Mouse (Mus musculus) liver, adult (tissue): Measurements from ENCODE around the gene Kdelr3.

Source experiments
- GATA4 ChIP-seq: IDR thresholded peaks from 2 replicates; pipeline ENCODE4 v1.6.1; 2014; ENCODE audit warnings: mild to moderate bottlenecking, low read length; ENCODE audit not compliant: insufficient replicate concordance

The Kdelr3 gene

DNA sequence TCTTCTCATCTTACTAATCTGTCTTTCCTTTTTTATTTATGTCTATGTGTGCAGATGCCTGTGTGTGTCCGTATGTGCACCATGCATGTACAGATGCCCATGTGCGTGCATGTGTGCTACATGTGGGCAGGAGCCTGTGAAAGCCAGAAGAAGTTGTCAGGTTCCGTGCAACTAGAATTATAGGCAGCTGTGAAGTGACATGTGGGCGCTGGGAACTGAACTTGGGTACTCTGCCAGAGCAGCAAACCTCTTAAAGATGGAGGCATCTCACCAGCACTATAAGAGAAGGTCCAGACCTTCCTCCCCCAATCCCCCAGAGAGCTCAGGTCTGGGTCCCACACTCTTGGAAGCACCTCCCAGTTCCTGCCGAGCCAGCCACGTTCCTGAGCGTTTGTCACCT, 9.8 kb upstream of the Kdelr3 start:
- no peak for TF ChIP-seq GATA4

DNA sequence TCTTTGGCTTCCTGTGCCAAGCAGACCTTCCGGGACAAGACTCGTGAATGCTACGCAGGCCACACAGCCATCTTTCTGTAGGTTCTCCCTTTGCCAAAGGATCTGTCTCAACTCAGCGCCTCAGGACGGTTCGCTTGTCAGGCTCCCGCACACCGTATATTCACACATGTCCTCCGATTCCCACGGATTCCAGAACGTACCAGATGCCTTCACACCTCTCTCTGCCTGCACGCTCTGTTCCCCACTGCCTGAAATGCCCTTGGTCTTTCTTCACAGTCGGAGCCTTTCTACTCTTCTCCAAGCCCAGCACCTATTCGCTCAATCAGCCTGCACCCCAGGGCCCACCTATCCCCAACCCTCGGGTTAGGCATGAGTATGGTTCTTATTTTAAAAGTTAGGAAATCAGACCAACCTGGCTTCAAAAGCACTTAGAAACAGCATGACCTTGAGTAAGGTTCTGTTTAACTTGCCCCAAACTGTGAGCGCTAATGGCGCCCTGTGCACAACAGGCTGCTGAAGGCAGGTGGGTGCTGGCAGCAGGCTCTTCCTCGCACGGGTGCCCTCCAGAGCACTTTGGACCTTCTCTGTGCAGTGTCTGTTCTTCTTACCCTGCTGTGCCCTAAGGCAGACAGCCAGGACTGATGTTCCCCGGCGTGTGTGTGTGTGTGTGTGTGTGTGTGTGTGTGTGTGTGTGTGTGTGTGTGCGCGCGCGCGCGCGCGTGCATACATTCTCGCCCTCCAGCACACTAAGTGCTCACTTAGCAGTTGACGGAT, 9.0 kb upstream of the Kdelr3 start:
- no peak for TF ChIP-seq GATA4

DNA sequence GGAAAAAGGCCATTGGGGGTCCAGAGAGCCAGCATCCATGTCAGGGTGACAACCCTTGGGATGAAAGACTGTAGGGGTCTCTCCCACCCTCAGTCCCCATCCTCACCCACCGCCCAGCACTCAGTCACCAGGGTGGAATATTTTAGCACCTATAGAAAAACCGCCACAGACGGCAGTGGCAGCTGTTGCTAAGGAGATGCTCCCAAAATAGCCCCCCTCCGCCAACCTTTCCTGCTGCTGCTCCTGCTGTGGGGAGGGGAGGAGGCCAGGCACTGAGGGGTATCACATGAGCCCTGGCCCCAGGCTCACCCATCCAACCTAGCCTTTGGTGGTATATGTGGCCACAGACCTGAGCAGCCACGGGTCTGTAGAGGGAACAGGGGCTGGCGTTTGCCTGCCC, 6.2 kb upstream of the Kdelr3 start:
- no peak for TF ChIP-seq GATA4

- TF ChIP-seq GATA4 = no peak
These were observed 5.8 kb upstream of the Kdelr3 start for GRCm38 (mm10) chr15:79510425-79510824.

DNA sequence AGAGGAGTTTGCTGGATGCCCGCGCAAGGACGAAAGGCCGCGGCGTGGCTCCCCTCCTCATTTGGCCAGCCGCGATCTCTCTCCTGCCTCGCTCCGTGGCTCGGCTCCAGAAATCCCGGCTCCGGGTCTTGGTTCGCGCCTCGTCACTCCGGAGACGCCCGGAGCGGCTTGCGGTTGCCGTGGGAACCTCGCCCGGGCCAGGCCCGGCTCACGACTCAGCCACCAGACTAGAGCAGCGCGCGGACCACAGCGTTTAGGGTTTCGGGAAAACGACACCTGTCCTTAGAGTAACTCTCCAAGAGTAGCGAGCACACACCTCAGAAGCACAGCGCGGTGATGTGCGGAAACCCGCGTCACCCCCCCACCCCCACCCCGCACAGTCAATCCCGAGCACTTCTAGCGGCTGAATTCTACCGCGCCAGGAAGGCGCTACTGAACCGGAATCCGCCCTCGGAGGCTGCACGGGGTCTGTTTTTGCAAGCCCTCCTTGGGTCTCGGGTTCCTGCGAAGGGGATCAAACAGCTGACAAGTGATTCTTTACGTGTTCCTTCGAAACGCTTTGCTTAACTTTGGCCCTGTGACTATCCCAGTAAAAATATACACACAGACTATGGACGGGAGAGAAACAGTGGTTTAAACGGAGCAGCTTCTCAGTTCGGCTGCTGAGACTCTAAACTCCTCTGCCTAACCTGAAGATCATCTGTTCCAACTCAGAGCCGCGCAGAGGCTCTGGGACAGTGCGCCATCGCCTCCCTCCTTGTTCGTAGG, 4.5 kb upstream of the Kdelr3 start:
- no peak for TF ChIP-seq GATA4

DNA sequence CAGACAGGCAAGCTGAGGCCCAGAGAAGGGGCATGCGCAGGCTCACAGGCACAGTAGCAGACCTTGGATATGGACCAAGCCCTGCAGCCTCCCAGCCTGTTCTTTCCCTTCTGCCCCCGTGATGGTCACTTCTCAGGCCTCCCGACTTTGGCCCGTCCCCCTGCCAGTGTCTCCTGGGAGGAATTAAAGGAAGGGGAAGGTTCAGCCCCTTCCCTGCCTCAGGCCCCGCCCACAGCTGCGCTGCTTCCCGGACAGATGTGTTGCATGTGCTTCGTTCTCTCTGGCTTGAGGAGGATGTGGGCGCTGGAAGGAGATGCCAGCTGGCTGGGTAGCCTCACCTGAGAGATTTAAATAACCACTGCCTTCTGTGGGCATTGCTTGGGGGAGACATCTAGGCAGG, 2.3 kb upstream of the Kdelr3 start:
- no peak for TF ChIP-seq GATA4

- no peak for TF ChIP-seq GATA4
These were observed 1.5 kb downstream of the Kdelr3 start for GRCm38 (mm10) chr15:79517710-79518109.

DNA sequence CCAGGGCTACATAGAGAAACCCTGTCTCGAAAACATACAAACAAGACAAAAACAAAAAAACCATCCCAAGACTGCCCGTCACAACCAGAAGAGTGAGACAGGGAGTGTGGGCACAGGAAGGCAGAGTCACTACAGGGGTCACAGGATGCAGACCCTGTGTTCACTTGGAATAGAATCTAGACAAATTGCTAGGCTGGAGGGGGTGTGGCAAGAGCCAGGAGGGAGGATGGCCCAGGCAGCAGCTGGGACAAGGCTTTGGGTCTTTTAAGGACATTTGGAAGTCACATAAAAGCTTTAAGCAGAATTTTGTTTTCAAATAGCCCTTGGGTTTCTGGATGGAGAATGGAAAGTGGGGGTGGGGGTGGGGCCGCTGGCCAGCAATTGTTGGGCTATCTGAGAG, 2.4 kb downstream of the Kdelr3 start:
- no peak for TF ChIP-seq GATA4

GRCm38 (mm10) chr15:79519400-79520220, 3.4 kb downstream of the Kdelr3 start:
- TF ChIP-seq GATA4 = no peak

- no peak for TF ChIP-seq GATA4
These were observed 9.4 kb downstream of the Kdelr3 start for GRCm38 (mm10) chr15:79525564-79525963.

DNA sequence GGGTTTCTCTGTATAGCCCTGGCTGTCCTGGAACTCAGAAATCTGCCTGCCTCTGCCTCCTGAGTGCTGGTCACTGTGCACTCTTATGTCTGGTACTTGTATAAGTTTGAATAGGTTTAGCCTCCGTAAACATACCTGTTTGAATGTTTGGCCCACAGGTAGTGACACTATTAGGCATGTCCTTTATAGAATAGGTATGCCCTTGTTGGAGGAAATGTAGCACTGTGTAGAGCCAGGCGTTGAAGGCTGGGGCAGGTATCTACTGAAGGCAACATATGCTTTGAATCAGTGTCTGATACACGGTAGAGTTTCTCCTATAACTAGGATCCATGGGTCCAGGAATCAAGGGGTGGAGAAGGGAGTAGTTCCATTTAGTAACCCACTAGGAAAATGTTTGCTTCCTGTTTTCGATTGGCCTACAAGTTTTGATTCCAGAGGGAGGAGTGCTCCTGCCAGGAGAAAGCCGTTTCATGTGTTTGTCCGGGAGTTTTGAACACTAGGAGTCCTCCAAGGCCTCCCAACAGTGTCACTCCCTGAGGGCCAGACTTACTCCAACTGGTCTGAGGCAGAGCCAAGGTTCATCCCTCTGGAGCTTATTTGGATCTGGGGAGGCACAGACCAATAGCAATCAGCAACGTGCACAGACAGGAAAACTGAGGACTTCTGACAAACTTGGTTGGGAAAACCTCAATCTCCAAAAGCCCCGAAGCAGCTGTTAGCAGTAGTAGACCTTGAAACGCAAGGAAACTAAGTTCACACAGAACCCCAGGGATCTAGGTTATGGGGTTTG, 10.0 kb downstream of the Kdelr3 start:
- TF ChIP-seq GATA4 = no peak

DNA sequence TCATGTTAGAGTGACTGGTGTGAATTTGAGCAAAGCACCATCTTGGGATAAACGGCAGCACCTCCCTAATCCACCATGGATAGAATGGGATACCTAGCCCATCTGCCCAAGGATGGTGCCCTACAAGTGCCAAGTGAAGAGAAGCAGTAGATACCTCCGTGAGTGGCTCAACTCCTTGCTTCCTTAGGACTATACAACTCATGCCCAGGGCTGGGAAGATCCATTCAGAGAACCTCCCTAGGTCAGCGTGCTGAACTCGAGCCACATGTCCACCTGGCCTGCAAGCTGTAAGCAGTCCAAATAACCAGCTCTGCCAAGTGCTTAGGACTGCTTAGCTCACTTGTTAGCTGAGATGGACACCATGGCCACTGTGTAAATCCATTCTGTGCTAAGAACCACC, 11.0 kb downstream of the Kdelr3 start:
- no peak for TF ChIP-seq GATA4

DNA sequence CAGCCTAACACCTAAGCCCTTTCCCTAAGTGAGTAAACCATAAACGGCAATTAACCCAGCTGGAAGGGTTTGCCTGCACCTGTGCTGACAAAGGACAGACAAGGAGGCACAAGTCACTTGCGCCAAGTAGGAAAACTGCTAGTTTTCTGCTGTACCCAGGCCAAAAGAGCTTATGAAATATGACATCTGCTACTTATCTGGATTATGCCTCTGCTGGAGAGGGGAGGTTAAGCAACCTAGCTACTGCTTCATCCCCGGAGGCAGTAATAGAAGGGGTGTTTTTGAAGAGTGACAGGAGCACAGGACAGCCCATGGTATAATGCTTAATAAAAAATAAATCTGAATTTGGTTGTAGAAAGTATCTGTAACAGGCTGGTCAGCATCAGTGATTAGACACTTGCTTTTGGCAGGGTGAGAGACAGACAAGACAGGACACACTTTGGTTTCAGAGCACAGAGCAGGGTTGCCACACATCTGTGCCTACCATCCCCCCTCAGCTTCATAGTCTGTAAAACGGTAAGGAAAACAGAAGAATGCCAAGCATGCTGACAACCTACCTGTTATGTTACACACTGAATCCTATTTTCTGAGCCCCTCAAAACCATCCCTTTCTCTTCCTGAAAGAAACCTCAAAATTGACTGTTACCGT, 11.9 kb downstream of the Kdelr3 start:
- TF ChIP-seq GATA4 = no peak

- TF ChIP-seq GATA4 = no peak
These were observed 13.7 kb downstream of the Kdelr3 start for GRCm38 (mm10) chr15:79529935-79530334.
